Mouse (Mus musculus): Measurements from ENCODE around the gene Cd27.

- TF ChIP-seq CTCF (IDR thresholded peaks at IDR 0.05; ENCODE audit: low read depth, low read length), result no peak
- no peak for TF ChIP-seq GATA1 (IDR thresholded peaks at IDR 0.05; ENCODE audit: borderline replicate concordance, low read length)
- TF ChIP-seq TAL1 (conservative IDR thresholded peaks at IDR 0.05; ENCODE audit: low read depth, low read length), result no peak
- peak; percentile 87 for TF ChIP-seq POLR2AphosphoS5 (IDR thresholded peaks at IDR 0.05; ENCODE audit: insufficient replicate concordance, low read depth, low read length)
Observed at GRCm38 (mm10) chr6:125215148-125215954, 21.5 kb downstream of the Cd27 start, which contains the start of gene Vamp1.

Measured in G1E (cell line).